Mouse (Mus musculus) thymus, postnatal 10 days (tissue): ENCODE data around the gene Gria3.

ENCODE experiments used
- DNase-seq, 2 experiments: peaks; one replicate each; pipeline ENCODE4 v3.0.0; 2021; ENCODE audit warnings: low spot score in 2 of 2

The Gria3 gene

GRCm38 (mm10) chrX:41400058-41400904 lies at the start of gene Gria3:
Gria3 (plus strand) TSS chrX:41400854.
- peak; percentile 8 to 16 for DNase-seq

GRCm38 (mm10) chrX:41387086-41387485 lies 13.6 kb upstream of the Gria3 start:
- no peak for DNase-seq

GRCm38 (mm10) chrX:41389079-41389478 lies 11.6 kb upstream of the Gria3 start:
- no peak for DNase-seq

GRCm38 (mm10) chrX:41398482-41398881 lies 2.2 kb upstream of the Gria3 start:
- no peak for DNase-seq

DNA sequence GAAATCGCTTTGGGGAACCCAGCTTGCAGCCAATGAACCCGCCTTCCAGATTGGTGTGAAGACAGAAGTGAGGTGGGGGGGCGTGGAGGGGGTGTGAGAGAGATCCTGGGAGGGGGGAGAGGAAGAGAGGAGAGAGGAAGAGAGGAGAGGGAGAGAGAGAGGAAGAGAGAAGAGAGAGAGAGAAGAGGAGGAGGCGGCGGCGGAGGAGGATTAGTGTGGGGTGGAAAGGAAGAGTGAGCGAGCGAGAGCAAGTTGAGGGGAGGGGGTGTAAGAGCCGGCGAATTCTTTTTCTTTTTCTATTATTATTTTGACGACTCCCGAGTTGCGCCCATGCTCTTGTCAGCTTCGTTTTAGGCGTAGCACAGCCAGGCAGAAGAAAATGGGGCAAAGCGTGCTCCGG lies 532 bp downstream of the Gria3 start:
- peak in 1 of 2 experiments; percentile 14 for DNase-seq

DNA sequence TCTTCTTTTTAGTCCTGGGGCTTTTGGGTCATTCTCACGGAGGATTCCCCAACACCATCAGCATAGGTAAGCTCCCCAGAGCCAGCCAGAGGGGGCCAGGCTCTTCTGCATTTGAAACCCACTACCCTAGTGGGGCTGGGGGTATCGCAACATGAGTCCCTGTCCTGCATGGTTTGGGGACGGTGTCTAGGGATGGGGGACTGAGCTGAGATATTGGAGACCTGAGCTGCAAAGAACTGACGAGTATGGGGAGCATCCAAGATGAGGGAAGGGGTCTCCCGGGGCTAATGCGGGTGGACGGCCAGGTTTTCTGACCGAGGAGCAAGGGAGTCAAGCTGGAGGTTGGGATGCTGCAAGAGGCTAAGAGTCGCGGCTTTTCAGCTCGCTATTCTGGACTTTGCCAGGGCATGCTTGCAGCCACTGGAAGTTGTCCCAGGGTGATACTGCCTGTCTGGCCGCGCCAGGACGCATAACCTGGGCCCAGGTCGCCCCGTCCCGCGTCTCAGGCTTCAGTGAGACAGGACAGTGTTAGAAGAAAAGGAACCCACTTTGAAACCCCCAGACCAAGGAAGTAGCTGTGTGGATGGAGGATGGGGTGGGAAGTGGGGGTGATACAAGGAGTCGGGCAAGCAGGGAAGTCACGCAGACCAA lies 1.1 kb downstream of the Gria3 start:
- DNase-seq = peak in 1 of 2 experiments; percentile 2

- no peak for DNase-seq
These were observed 2.0 kb downstream of the Gria3 start for GRCm38 (mm10) chrX:41402656-41403055.

- DNase-seq = no peak
These were observed 5.6 kb downstream of the Gria3 start for GRCm38 (mm10) chrX:41406288-41406687.

GRCm38 (mm10) chrX:41409791-41410190 lies 9.1 kb downstream of the Gria3 start:
- DNase-seq = no peak

DNA sequence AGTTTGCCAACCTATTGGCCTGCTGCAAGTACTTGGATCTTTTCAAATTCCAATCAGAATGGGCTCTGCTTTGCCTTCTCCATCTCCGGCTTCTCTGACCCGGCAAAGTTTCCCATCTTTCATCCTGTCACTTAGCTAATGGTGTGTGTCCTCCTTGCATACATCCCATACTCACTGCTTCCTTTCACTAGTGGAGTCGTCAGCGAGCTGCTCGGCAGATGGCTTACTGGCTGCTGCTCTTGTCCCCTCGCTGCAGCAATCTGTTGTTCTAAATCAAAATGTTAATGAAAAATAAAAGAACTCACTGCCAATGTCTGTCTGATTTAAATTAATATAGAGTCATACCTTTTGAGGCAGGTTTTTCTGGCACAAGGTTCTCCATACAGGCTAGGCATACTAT lies 25.0 kb downstream of the Gria3 start:
- DNase-seq = no peak

- no peak for DNase-seq
These were observed 27.4 kb downstream of the Gria3 start for GRCm38 (mm10) chrX:41428011-41428410.

DNA sequence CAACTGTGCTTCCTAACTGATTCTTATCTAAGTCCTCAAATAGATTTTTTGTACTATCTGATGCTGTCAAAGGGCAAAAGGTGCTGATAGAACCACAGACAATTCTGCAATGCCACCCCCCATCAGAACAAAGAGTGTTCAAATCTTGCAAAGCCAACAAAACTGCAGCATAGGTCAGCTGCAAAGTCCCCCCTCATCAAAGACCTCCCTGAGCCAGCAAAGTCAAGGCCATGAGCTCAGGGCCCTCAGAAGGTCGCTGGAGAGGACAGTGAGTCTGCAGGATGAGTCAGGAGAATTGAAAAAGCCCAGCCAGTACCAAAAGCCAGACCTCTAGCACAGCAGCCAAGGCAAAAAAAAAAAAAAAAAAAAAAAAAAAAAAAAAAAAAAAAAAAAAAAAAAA lies 34.9 kb downstream of the Gria3 start:
- no peak for DNase-seq

DNA sequence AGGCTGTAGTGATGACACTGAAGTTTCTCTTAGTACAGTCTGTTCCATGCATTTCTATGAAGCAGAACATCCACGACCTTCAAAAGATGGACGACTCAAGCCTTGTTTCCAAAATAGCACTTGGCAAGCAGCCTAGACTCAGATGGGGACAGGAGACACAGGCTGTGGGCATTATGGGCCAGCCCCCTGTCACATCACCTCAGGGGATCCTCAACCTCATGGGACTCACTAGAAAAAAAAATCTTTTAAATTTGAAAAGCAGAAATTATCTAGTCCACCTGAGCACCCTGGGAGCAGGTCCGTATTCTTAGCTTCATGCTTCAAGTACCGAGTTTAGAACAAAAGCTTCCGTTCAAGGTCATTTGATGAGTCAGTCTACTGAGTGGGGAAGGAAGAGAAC lies 38.2 kb downstream of the Gria3 start:
- no peak for DNase-seq

GRCm38 (mm10) chrX:41448876-41449275 lies 48.2 kb downstream of the Gria3 start:
- DNase-seq = no peak

DNA sequence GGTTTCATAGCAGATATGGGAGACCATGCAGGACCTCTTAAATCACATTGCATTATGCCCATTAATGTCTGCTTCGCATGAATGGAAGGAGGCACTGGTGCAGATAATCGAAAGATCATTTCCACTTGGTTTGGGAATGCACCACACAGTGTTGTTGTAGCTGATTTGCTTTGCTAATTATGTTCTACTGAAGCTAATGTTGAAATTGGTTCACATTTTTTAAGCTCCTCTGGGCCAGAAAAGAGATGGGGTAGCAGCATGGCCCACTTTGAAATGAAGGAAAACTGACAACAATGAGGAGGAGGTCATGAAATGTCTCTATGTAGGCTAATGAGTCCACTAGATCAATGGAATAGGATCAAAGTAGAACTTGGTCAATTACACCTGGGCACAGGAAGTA lies 76.8 kb downstream of the Gria3 start:
- DNase-seq = no peak

- no peak for DNase-seq
These were observed 95.9 kb downstream of the Gria3 start for GRCm38 (mm10) chrX:41496528-41496927.

GRCm38 (mm10) chrX:41505371-41505770 lies 104.7 kb downstream of the Gria3 start:
- DNase-seq = no peak

- no peak for DNase-seq
These were observed 107.3 kb downstream of the Gria3 start for GRCm38 (mm10) chrX:41507959-41508358.

GRCm38 (mm10) chrX:41514982-41515381 lies 114.3 kb downstream of the Gria3 start:
- no peak for DNase-seq

DNA sequence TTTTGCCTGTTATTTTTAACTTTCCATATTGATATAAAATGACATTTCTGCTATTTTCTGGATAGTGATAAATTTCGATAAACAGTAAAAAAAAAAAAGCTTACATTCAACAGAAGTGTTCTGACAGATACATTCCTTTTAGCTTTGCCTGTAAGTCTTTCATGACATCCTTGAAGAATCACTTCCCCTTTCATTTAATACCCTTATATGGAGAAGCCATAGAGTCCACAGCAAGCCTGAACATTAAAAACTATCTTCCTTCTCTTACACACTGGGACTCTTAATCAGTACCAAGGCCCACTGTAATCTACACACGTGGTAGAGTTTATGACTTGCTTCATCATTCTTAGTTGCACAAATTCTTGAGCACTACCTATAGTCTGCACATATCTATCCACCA lies 131.9 kb downstream of the Gria3 start:
- DNase-seq = no peak

DNA sequence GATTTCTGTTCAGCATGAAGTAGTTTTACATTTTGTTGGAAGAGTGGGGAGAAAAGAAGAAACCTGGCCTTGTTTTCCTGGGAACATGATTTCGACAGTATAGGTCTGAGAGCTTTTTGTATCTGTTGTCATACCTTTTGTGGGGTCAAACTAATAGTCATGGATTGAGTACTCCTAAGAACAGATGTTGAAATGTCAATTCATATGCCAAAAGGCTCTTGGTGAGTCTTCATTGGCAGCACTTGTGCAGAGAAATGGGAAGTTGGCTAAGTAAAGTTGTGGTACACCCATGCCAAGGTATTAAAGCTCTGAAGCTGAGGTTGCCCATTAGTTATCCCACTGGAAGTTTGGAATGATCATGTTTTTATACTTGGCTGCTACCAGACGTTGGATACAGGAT lies 135.2 kb downstream of the Gria3 start:
- no peak for DNase-seq

GRCm38 (mm10) chrX:41562296-41563060 lies 161.8 kb downstream of the Gria3 start:
- no peak for DNase-seq
